Mouse (Mus musculus) lung, postnatal 14 days (tissue): Measurements from ENCODE around the gene Dhdds.

ENCODE experiments used
- DNase-seq: peaks from one replicate; pipeline ENCODE4 v3.0.0; 2021

The Dhdds gene

DNA sequence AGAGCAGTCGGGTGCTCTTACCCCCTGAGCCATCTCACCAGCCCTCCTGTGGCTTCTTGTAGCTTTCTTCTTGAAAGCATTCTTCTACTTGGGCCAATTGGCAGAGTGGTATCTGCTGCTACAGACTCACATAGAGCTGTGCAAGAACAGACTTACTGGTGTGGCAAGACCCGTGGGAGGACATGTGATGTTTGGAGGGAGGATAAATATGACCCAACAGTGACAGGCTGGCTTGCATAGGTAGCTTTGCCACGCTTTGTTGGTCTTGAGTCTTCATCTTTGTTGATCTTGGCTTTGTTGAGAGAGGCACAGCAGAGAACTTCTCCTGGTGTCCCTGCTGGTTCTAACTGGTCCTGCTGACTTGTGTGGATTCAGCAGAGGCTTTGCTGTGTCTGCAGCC is 56.9 kb downstream of the Dhdds start:
- DNase-seq = peak; percentile 26

DNA sequence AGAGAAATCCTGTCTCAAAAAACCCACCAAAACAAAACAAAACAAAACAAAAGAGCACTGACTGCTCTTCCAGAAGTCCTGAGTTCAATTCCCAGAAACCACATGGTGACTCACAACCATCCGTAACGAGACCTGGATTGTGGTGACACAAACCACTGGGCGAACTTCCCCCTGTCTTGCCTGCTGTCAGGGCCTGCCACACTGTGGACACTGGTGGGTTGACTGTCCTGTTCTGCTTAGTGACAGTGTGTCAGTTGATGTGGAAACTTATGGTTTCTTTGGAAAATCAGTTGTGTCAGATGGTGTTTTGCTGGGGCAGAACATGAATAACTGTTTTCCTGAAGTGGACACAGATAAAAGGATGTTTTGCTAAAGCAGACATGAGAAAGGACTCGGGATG is 58.0 kb downstream of the Dhdds start:
- no peak for DNase-seq

DNA sequence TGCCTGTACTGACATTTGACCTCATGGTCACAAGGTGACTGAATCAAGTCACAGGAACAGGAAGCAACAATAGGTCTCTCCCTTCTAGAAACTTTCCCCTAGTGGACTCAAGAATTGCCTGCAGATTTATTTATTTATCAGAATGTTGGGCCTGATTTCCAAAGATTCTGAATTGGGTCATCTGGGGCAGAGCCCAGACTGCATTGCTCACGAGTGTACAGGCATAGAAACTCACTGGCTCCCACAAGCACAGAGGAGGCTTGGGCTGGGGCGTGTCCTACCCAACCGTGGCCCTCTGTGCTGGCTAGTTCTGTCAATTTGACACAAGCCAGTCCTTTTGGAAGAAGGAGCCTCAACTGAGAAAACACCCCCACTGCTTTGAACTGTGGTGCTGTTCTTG is 59.1 kb downstream of the Dhdds start:
- DNase-seq = no peak

DNA sequence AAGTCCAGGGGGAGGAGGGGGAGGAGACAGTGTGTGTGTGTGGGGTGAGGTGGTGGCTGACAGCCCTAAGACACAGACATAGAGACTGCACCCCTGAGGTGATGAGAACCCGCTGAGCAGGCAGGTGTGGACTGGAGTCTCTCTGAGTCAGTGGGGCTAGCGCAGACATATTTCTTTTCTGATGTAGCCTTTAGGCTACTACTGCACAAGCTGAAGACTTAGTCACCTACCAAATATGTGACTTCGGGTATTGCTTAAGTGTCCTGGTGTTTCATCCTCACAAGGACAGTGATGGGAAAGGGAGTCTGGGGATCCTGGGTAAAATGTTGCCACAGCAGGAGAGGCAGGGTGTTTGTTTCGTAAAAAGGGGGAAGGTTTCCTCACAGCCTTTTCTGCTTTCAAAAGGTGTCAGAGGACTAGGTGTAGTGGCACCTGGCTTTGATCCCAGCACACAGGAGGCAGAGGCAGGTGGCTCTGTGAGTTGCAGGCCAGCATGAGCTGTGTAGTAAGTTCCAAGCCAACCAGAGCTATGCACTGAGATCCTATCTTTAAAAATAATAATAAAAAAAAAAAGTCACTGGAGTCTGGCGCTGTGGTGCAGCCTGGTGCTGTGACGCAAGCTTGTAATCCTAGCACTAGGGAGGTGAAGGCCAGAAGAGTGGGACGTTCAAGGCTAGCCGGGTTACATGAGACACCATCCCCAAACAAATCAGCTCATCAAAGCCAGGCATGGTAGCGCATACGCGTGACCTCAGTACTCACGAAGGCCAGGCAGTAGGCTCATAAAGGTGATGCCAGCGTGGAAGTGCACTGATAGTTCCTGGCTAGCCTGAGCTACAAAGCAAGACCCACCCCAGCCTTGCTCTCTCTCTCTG is 60.1 kb downstream of the Dhdds start:
- DNase-seq = no peak

DNA sequence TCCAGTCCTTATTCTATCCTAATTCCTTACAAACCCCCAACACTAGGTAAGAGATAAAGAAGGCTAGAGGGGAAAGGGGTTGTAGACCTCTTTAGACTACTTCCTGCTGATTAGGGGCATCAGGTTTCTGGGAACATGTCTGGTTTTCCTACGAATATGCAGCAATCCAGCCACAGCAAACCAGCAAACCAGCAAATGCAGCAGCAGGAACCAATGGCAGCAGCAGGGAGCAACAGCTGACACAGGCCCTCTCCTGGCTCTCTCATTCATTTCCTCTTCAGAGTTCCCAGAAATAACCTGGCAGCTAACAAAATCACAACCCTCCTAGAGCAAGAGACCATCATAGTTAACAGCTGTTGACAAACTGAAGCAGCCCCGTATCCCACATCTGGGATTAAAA is 62.6 kb downstream of the Dhdds start:
- DNase-seq = no peak

DNA sequence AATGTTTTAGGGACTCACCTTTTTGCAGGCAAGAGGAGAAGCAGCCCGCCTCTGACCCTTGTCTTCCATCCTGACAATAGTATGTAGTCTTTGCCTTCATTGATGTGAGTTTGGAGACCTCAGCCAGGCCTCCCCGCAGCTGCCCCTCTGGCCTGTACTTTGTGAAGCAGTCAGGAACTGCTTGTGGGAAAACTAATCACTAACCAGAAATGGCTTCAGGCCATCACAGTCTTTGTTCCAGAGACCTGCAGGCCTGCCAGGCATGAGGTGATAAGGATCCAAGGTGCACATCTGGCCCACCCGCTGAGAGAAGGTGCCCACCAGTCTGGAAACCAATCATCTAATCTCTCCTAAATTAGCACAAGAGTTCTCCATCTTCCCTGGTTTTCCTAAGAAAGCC is 68.9 kb downstream of the Dhdds start:
- DNase-seq = no peak

DNA sequence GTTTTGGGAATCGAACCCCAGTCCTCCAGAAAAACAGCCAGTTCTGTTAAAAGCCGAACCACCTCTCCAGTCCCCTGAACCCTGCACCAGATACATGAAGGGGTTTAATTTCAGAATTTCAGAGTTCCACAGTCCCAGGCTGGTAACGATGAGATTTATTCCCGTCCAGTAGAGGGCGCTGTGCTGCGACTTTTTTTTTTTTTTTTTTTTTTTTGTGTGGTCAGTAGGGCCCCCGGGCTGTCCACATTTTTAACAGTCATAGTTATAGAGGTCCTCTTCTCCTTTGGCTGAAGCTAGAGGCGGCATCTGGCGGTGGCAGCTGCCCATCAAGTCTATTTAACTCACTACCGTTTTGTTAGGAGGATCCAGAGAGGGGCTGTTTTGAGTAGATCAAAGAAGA is 69.4 kb downstream of the Dhdds start:
- peak; percentile 17 for DNase-seq

DNA sequence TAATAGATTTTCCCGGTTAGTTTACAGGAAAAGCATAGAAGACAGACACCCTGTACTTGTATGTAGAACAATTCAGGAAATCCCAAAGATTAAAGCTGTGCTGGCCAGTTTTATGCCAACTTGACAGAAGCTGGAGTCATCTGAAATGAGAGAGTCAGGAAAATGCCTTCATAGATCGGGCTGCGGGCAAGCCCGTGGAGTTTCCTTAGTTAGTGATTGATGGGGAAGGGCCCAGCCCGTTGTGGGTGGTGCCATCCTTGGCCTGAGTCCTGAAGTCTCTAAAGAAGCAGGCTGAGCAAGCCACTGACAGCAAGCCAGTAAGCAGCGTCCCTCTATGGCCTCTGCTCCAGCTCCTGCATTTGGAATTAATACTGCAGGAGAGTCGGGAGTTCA is 71.4 kb downstream of the Dhdds start:
- peak; percentile 34 for DNase-seq

DNA sequence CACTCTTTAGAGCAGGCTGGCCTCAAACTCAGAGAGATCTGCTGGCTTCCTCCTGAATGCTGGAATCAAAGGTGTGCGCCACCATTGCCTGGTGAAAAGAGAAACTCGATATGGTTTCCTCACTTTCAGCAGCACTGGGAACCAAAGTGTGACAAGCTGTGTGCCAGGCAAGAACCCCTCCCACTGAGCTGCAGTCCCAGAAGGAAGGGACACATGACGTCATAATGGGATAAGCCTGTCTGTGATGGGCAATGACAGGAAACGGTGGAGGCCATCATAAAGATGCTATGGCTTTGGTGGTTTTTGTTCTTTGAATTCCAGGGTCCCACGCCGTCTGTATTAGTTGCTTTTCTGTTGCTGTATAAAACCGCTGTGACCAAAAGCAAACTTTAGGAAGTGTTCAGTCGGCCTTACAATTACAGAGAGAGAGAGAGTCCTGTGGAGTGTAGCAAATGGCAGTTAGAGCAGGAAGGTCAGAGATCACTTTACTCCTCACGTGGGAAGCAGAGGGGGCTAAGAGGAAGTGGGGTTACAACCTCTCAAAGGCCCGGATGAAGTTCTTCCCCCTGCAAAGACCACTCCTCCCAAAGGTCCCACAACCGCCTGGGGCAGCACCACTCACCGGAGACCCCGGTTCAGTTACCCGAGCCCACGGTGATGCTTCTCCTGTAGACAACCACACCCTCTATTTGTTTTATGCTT is 72.0 kb downstream of the Dhdds start:
- peak; percentile 30 for DNase-seq

DNA sequence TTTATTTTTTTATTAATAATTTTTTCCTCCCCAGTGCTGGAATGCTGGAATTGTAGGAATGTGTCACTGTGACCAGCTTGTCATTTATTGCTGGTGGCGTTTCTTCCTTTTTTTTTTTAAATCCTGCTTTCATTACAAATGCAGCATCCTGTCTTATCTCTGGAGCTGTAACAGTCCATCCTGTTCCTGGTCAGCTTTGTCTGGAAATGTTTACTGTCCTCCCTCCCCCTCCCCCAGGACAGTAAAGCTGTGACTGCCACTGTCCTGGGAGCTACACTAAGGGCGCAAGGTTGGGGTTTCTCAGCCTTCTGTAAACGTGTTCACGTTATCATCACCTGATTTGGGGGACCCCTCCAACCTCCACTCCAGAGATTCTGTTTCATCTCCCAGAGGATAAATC is 75.5 kb downstream of the Dhdds start:
- DNase-seq = peak; percentile 21

DNA sequence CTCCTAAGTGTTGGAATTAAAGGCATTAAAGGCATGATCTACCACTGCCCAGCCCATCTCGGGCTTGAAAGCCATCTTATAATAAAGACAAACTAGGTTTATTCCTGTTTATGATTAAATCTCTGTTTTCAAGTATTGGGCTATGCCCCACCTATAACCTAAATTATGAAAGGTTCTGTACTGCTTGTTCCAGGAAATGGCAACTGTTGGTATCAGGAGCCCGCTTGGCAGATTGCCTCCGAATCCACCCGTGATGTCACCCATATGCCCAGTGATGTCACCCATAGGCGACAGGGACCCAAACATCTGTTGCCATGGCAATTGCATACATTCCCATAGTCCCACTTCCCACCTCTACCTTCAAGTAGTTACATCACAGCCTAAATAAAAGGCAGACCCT is 77.0 kb downstream of the Dhdds start:
- DNase-seq = peak; percentile 42
